Mouse (Mus musculus) forebrain, postnatal 0 days (tissue): ENCODE data around the gene Enpp1. TPM values are rescaled to one million over a fixed set of nuclear protein-coding genes. Genes with fewer than 3 reads are reported as not detected.

ENCODE experiments used
- ATAC-seq: fragments of 200-750 bp; cut with Nextera tagmentation; 2 replicates; pipeline ENCODE4 v1.8.0; 2017; ENCODE audit warnings: mild to moderate bottlenecking, moderate library complexity
- DNase-seq: peaks from one replicate; pipeline ENCODE4 v3.0.0-alpha.2; 2015
- H3K27ac ChIP-seq: fragments of 300-500 bp; sonication (generic); 2 replicates; pipeline ENCODE4 v1.5.1; 2014; ENCODE audit warnings: low read depth, mild to moderate bottlenecking, antibody characterized with exemption, low read length, moderate library complexity, mixed read lengths
- H3K27me3 ChIP-seq: fragments of 300-500 bp; sonication (generic); 2 replicates; pipeline ENCODE4 v1.6.1; 2014; ENCODE audit warnings: mild to moderate bottlenecking, low read length, mixed read lengths; ENCODE audit not compliant: insufficient read depth
- H3K36me3 ChIP-seq: fragments of 300-500 bp; sonication (generic); 2 replicates; pipeline ENCODE4 v1.6.1; 2014; ENCODE audit warnings: mild to moderate bottlenecking, moderate library complexity; ENCODE audit not compliant: insufficient read depth
- H3K4me1 ChIP-seq: fragments of 300-500 bp; sonication (generic); 2 replicates; pipeline ENCODE4 v1.6.1; 2014; ENCODE audit warnings: antibody characterized with exemption; ENCODE audit not compliant: insufficient read depth
- H3K4me2 ChIP-seq: fragments of 300-500 bp; sonication (generic); 2 replicates; pipeline ENCODE4 v1.6.1; 2014; ENCODE audit warnings: low read depth, mild to moderate bottlenecking, moderate library complexity
- H3K4me3 ChIP-seq: fragments of 300-500 bp; sonication (generic); 2 replicates; pipeline ENCODE4 v1.5.1; 2014; ENCODE audit warnings: low read depth, low read length, mixed read lengths
- H3K9ac ChIP-seq: fragments of 300-500 bp; sonication (generic); 2 replicates; pipeline ENCODE4 v1.6.1; 2014; ENCODE audit warnings: mild to moderate bottlenecking
- H3K9me3 ChIP-seq: fragments of 300-500 bp; sonication (generic); 2 replicates; pipeline ENCODE4 v1.6.1; 2016; ENCODE audit warnings: low read length
- CTCF ChIP-seq: sonication (generic); IDR thresholded peaks from 2 replicates; pipeline ENCODE4 v1.5.1; 2016; ENCODE audit warnings: antibody characterized with exemption, control low read depth, low read depth
- WGBS: fragments of 180-500 bp; shearing (Covaris S2); extraction: QIAGEN DNeasy Blood & Tissue Kit; methylation state at CpG from one replicate; pipeline ENCODE4 v1.1.7; 2014; 5-methylcytosine and 5-hydroxymethylcytosine counted together
- polyA plus RNA-seq: library from polyadenylated mRNA; unstranded; fragments of >200 nt; fragmentation: Nextera tagmentation; extraction: Ambion mirVana; gene quantifications from 2 replicates; pipeline ENCODE4 v1.2.1, GENCODE M21; 2015
- total RNA-seq: library from RNA; depleted of rRNA; stranded (reverse); fragments of >200 nt; gene quantifications from 2 replicates; pipeline ENCODE4 v1.2.3, GENCODE M21; 2014; rRNA removed

Enpp1 gene
- total RNA-seq (3.7 and 6.1 TPM in 2 replicates), polyA plus RNA-seq (2.2 TPM in 2 replicates)

DNA sequence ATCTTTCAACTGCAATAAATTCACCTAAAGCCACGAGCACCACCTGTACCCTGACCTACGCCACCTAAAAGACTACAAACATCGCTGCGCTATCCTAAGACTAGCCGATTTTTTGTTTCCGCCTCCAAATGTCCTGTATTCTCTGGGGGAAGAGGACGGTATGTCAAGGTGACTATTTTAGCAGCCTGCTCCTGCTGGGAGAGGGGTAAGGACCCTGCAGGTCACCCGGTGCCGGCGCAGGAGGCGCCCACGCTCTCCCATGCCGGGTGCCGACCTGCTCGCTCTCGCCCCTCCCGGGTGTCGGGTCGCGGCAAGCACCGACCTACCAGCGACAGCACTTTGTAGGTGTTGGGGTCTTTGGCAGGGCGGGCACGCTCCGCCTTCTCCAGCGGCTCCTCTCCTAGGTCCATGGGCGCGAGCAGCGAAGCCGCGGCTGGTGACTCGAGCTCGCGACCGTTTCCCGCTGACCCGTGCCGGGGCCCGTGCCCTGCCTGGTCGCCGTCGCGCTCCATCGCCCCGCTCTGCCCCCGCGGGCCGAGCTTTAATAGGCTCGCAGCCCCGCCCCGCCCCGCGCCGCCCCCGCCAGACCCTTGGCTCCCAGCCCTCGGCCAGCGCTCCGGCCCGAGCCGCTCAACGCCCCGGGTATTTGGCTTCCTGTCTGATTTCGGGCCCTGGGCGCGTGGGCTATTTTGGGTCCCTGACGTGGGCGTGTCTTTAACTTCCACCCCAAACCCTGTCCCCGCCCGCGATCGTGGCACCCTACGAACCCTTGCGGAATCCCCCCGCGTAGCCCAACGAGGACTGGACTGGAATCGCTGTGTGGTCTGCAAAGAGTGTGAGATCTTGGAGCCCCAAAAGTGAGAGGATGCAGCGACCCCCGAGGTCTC lies at the start of gene Enpp1:
Gene Enpp1 (minus strand): TSS at position 680 of the 887 bp plus-strand sequence.
- ATAC-seq (peak; percentile 70), DNase-seq (peak; percentile 21)
- Histone ChIP-seq H3K4me3 (peak within 1 kb of the TSS; percentile 61), H3K27me3 (no peaks in the 10 kb centered on the region), H3K27ac (no peak within 1 kb of the TSS), H3K36me3 (no peaks in the 10 kb centered on the region), H3K9ac (peak within 1 kb of the TSS; percentile 60), H3K9me3 (no peaks in the 10 kb centered on the region), H3K4me1 (no peaks in the 10 kb centered on the region), H3K4me2 (peak within 1 kb of the TSS; percentile 100)
- TF ChIP-seq CTCF: no peak
- WGBS: 2% methylated on average over 79 of the region's 79 CpGs

DNA sequence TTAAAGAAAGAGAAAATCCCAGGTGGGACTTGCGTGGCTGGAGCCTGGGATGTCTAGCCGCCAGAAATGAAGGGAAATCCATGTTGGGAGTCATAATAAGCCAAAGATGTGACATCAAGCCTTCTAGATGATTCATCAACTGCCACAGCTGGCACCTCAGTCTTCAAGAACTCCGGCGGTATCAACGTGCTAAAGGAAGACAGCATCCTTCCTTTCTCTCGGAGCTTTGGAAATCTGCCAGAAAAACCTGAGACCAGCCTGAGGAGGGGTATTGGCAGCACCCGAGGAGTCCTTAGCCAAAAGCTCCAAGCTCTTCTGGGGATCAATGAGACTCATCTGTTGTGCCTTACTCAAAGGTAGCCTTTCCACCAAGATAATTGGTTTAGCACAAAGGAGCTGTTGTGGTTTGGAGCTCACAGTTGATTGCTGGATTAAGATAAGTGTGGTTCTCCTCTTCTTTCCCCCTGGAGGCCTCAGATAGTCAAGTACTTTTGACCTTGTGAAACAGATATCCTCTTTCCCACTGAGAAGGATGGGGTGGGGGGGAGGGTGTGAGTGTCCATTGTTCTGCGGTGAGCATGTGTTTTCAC lies 46.5 kb upstream of the Enpp1 start:
- 46% methylated on average over 8 of the region's 8 CpGs for WGBS
- peaks cover 6% of the 10 kb centered on the region; the same call in 1 of the 2 replicates for H3K4me1 ChIP-seq
- no peak for ATAC-seq

DNA sequence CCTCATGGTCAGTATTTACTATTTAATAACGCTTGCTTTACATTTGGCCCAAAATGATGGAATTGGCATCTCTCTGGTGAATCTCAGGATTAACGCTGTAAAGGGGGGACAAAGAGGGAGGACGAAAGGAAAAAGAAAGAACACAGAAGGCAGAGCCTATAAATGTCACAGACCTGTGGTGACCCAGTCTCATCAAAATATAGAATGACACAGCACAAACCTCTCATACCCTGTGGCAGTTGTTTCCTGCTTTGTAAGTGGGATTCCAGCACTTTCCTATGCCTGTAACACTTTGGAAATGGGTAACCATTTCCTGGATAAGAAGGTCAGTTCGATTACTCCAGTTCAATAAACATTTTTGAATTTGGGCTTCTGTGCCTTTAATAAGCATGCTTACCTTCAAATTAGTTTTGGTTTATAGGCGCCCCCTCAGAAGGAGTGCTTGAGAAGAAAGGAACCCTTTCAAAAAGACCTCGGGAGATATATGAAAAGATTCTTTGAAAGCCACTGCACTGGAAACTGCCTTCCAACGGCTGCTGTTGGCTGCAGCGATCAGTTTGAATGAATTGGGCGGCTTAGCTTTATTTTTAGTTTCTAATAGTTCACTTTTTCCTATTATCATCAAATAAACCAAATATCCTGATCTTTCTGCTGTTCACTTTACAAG lies 43.0 kb upstream of the Enpp1 start:
- no peak for DNase-seq
- Histone ChIP-seq H3K4me3 (peak overlapping the region; percentile 31), H3K9me3 (no peaks in the 10 kb centered on the region), H3K4me1 (peaks cover 6% of the 10 kb centered on the region; the same call in 1 of the 2 replicates), H3K9ac (peak overlapping the region; percentile 19; the same call in 1 of the 2 replicates), H3K27ac (no peak overlapping the region), H3K4me2 (peak overlapping the region; percentile 44), H3K27me3 (no peaks in the 10 kb centered on the region), H3K36me3 (no peaks in the 10 kb centered on the region)
- TF ChIP-seq CTCF: no peak
- no peak for ATAC-seq
- 12% methylated on average over 9 of the region's 9 CpGs for WGBS

More for the DNA sequence above, 46.5 kb upstream of the Enpp1 start:
- no peak overlapping the region for H3K4me3 ChIP-seq
- TF ChIP-seq CTCF: no peak
- no peaks in the 10 kb centered on the region for H3K36me3 ChIP-seq
- H3K4me2 ChIP-seq: no peak overlapping the region
- no peaks in the 10 kb centered on the region for H3K27me3 ChIP-seq
- no peaks in the 10 kb centered on the region for H3K9me3 ChIP-seq
- DNase-seq: no peak
- H3K9ac ChIP-seq: no peak overlapping the region
- H3K27ac ChIP-seq: no peak overlapping the region

DNA sequence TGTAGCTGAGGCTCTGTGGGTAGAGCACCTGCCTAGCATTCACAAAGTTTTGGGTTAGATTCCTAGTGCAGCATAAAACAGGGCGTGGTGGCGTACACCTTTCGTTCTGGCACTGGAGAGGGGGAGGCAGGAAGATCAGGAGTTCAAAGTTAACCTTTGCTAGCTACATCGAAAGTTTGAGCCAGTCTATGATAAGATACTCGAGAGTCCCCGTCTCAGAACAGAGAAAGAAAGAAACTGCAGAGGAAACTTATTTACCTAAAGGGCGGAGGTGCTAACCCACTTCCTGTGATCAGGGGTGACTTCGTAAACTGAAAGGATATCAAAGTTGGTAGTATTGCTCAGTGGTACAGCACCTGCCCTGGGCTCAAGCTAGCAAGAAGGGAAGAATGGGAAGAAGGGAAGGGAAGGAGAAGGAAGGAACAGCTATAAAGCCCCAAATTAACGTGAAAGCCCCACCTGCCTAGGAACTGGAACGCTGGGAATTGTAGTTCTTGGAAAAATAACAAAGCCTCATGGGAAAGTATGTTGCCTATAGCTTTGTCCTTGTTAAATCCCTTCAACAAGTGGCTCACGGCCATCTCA lies 42.4 kb upstream of the Enpp1 start:
- Histone ChIP-seq H3K27me3 (no peaks in the 10 kb centered on the region), H3K9ac (peak overlapping the region; percentile 19; the same call in 1 of the 2 replicates), H3K9me3 (no peaks in the 10 kb centered on the region), H3K4me3 (peak overlapping the region; percentile 31), H3K27ac (no peak overlapping the region), H3K4me1 (peaks cover 6% of the 10 kb centered on the region; the same call in 1 of the 2 replicates), H3K4me2 (peak overlapping the region; percentile 44), H3K36me3 (no peaks in the 10 kb centered on the region)
- TF ChIP-seq CTCF: no peak
- ATAC-seq (peak; percentile 36), DNase-seq (no peak)
- WGBS: 52% methylated on average over 11 of the region's 11 CpGs

DNA sequence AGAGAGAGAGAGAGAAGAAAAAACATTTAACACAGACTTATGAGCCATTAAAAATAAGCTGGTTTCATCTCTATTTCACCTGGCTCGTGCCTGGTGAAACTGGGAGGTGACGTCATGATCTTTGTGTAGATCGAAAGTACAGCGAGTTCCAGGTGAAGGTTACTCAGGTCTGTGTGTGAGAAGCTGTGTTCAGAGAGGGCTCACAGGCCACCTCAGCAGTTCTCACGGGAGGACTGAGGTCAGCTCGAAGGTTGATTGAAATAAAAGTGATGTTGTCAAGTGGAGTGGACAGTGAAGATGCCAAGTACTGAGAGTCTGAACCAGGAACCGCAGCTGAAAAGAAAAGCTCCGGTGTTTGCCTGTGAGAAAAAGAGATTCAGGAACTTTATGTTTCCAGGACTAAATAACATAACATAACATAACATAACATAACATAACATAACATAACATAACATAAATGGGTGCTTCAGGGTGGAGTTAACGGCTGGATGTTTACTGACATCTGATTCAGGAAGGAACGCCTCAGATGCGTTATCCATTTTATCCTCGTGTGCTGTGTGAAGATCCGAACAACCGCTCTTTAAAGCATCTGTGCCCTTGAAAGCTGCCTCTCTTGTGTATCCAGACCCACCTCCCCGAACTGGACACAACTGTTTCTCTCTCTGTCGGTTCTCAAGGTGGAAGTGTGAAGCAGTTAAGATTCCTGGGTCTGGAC lies 41.7 kb upstream of the Enpp1 start:
- H3K4me3 ChIP-seq: no peak overlapping the region
- H3K4me2 ChIP-seq: peak overlapping the region; percentile 44
- H3K4me1 ChIP-seq: peaks cover 6% of the 10 kb centered on the region; the same call in 1 of the 2 replicates
- H3K36me3 ChIP-seq: no peaks in the 10 kb centered on the region
- DNase-seq (no peak), ATAC-seq (no peak)
- whole genome bisulfite sequencing: 72% methylated on average over 16 of the region's 16 CpGs
- no peaks in the 10 kb centered on the region for H3K27me3 ChIP-seq
- TF ChIP-seq CTCF: no peak
- no peak overlapping the region for H3K27ac ChIP-seq
- H3K9ac ChIP-seq: no peak overlapping the region
- H3K9me3 ChIP-seq: no peaks in the 10 kb centered on the region

DNA sequence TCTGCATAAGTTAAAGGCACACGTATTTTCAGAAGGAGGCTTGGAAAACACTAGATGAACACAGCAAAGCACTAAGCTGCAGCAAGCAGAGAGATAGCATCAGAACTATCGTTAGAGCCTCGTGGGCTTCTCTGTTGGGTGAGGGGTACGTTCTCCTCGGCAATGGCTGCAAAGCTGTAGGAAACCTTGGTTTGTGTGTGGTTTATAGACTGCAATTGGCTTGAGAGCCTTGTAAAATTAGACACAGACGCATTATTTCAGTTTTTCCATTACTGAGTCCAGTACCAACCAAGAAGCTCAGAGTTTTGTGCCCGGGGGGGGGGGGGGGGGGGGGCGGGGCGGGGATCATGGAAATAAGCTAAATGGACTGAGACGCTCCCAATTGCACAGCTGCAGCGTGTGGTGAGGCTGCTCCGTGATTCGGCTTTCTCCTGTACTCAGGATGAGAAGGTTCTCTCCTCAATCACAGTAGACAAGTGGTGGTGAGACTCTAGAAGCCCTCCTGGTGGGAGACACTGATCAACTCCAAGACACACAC lies 31.1 kb upstream of the Enpp1 start:
- Histone ChIP-seq H3K4me3 (no peak overlapping the region), H3K27ac (no peak overlapping the region), H3K27me3 (no peaks in the 10 kb centered on the region), H3K4me1 (no peaks in the 10 kb centered on the region), H3K4me2 (no peak overlapping the region), H3K9ac (no peak overlapping the region), H3K36me3 (no peaks in the 10 kb centered on the region), H3K9me3 (no peaks in the 10 kb centered on the region)
- no peak for DNase-seq
- no peak for TF ChIP-seq CTCF
- WGBS: 83% methylated on average over 13 of the region's 13 CpGs
- no peak for ATAC-seq
